Mouse (Mus musculus): ENCODE results near the gene Iqca. TPM values are rescaled to one million over a fixed set of nuclear protein-coding genes. Genes with fewer than 3 reads are reported as not detected.
A peak's percentile ranks its signal among the peaks of the same experiment; 100 is the strongest.

Gene Iqca
- total and polyA plus RNA-seq, 2 experiments from 2014 or later = 0.52 to 1.5 TPM

GRCm38 (mm10) chr1:90153787-90154186 lies 586 bp upstream of the Iqca start:
- Histone ChIP-seq H3K4me3 (ENCODE audit: low read depth, low read length) (no peak overlapping the region), H3K27ac (ENCODE audit: low read depth, low read length) (no peak overlapping the region), H3K4me2 (ENCODE audit: low read depth) (peak overlapping the region; percentile 45), H3K9ac (no peak overlapping the region), H3K27me3 (ENCODE audit: insufficient read depth, low read length) (no peaks in the 10 kb centered on the region), H3K4me1 (ENCODE audit: insufficient read depth) (no peaks in the 10 kb centered on the region), H3K9me3 (ENCODE audit: low read length) (no peaks in the 10 kb centered on the region), H3K36me3 (ENCODE audit: insufficient read depth) (no peaks in the 10 kb centered on the region)
- 9% methylated on average over 6 of the region's 6 CpGs for WGBS
- TF ChIP-seq CTCF (IDR thresholded peaks at IDR 0.05; ENCODE audit: low read depth) = no peak
- ATAC-seq (peak; percentile 10; the same call in 1 of the 2 replicates), DNase-seq (no peak)

- WGBS = 68% methylated on average over 8 of the region's 8 CpGs
- Histone ChIP-seq H3K36me3 (ENCODE audit: insufficient read depth) (no peaks in the 10 kb centered on the region), H3K4me3 (ENCODE audit: low read depth, low read length) (no peak overlapping the region), H3K9ac (no peak overlapping the region), H3K27ac (ENCODE audit: low read depth, low read length) (no peak overlapping the region), H3K4me2 (ENCODE audit: low read depth) (no peak overlapping the region), H3K4me1 (ENCODE audit: insufficient read depth) (no peaks in the 10 kb centered on the region), H3K9me3 (ENCODE audit: low read length) (no peaks in the 10 kb centered on the region), H3K27me3 (ENCODE audit: insufficient read depth, low read length) (no peaks in the 10 kb centered on the region)
- DNase-seq (no peak), ATAC-seq (no peak)
- no peak for TF ChIP-seq CTCF (IDR thresholded peaks at IDR 0.05; ENCODE audit: low read depth)
These were observed 13.5 kb downstream of the Iqca start for GRCm38 (mm10) chr1:90139729-90140128.

GRCm38 (mm10) chr1:90132402-90132801 lies 20.8 kb downstream of the Iqca start:
- H3K27ac ChIP-seq (ENCODE audit: low read depth, low read length) = no peak overlapping the region

GRCm38 (mm10) chr1:90131982-90132381 lies 21.2 kb downstream of the Iqca start:
- no peak for TF ChIP-seq CTCF (IDR thresholded peaks at IDR 0.05; ENCODE audit: low read depth)
- no peaks in the 10 kb centered on the region for H3K27me3 ChIP-seq (ENCODE audit: insufficient read depth, low read length)
- H3K4me2 ChIP-seq (ENCODE audit: low read depth) = no peak overlapping the region
- no peak overlapping the region for H3K9ac ChIP-seq
- 53% methylated on average over 7 of the region's 7 CpGs for WGBS
- no peak overlapping the region for H3K4me3 ChIP-seq (ENCODE audit: low read depth, low read length)
- no peak overlapping the region for H3K27ac ChIP-seq (ENCODE audit: low read depth, low read length)
- H3K36me3 ChIP-seq (ENCODE audit: insufficient read depth) = no peaks in the 10 kb centered on the region
- ATAC-seq (no peak), DNase-seq (no peak)
- H3K9me3 ChIP-seq (ENCODE audit: low read length) = no peaks in the 10 kb centered on the region
- no peaks in the 10 kb centered on the region for H3K4me1 ChIP-seq (ENCODE audit: insufficient read depth)

More at GRCm38 (mm10) chr1:90132402-90132801, 20.8 kb downstream of the Iqca start:
- Histone ChIP-seq H3K4me3 (ENCODE audit: low read depth, low read length) (no peak overlapping the region), H3K36me3 (ENCODE audit: insufficient read depth) (no peaks in the 10 kb centered on the region), H3K9ac (no peak overlapping the region), H3K4me1 (ENCODE audit: insufficient read depth) (no peaks in the 10 kb centered on the region), H3K27me3 (ENCODE audit: insufficient read depth, low read length) (no peaks in the 10 kb centered on the region), H3K4me2 (ENCODE audit: low read depth) (no peak overlapping the region), H3K9me3 (ENCODE audit: low read length) (no peaks in the 10 kb centered on the region)
- 37% methylated on average over 11 of the region's 11 CpGs for WGBS
- ATAC-seq = no peak
- TF ChIP-seq CTCF (IDR thresholded peaks at IDR 0.05; ENCODE audit: low read depth) = no peak
- DNase-seq = no peak

- Histone ChIP-seq H3K27ac (ENCODE audit: low read depth, low read length) (no peak overlapping the region), H3K27me3 (ENCODE audit: insufficient read depth, low read length) (no peaks in the 10 kb centered on the region), H3K4me1 (ENCODE audit: insufficient read depth) (no peaks in the 10 kb centered on the region), H3K36me3 (ENCODE audit: insufficient read depth) (no peaks in the 10 kb centered on the region), H3K9ac (no peak overlapping the region), H3K4me2 (ENCODE audit: low read depth) (no peak overlapping the region), H3K4me3 (ENCODE audit: low read depth, low read length) (no peak overlapping the region), H3K9me3 (ENCODE audit: low read length) (no peaks in the 10 kb centered on the region)
- no peak for DNase-seq
- WGBS = 97% methylated on average over 12 of the region's 12 CpGs
- no peak for ATAC-seq
- no peak for TF ChIP-seq CTCF (IDR thresholded peaks at IDR 0.05; ENCODE audit: low read depth)
These were observed 28.6 kb downstream of the Iqca start for GRCm38 (mm10) chr1:90124561-90124960.

GRCm38 (mm10) chr1:90120706-90121105 lies 32.5 kb downstream of the Iqca start:
- H3K4me1 ChIP-seq (ENCODE audit: insufficient read depth) = no peaks in the 10 kb centered on the region
- no peak overlapping the region for H3K27ac ChIP-seq (ENCODE audit: low read depth, low read length)
- no peak overlapping the region for H3K4me2 ChIP-seq (ENCODE audit: low read depth)
- H3K27me3 ChIP-seq (ENCODE audit: insufficient read depth, low read length) = no peaks in the 10 kb centered on the region
- TF ChIP-seq CTCF (IDR thresholded peaks at IDR 0.05; ENCODE audit: low read depth) = no peak
- no peaks in the 10 kb centered on the region for H3K36me3 ChIP-seq (ENCODE audit: insufficient read depth)
- DNase-seq = no peak
- H3K9ac ChIP-seq = no peak overlapping the region
- no peak overlapping the region for H3K4me3 ChIP-seq (ENCODE audit: low read depth, low read length)
- peak; percentile 63 for ATAC-seq
- WGBS = 68% methylated on average over 6 of the region's 6 CpGs
- H3K9me3 ChIP-seq (ENCODE audit: low read length) = no peaks in the 10 kb centered on the region

GRCm38 (mm10) chr1:90119214-90119613 lies 34.0 kb downstream of the Iqca start:
- Histone ChIP-seq H3K4me1 (ENCODE audit: insufficient read depth) (no peaks in the 10 kb centered on the region), H3K27ac (ENCODE audit: low read depth, low read length) (no peak overlapping the region), H3K9ac (no peak overlapping the region), H3K4me2 (ENCODE audit: low read depth) (no peak overlapping the region), H3K4me3 (ENCODE audit: low read depth, low read length) (no peak overlapping the region), H3K27me3 (ENCODE audit: insufficient read depth, low read length) (no peaks in the 10 kb centered on the region), H3K36me3 (ENCODE audit: insufficient read depth) (no peaks in the 10 kb centered on the region), H3K9me3 (ENCODE audit: low read length) (no peaks in the 10 kb centered on the region)
- TF ChIP-seq CTCF (IDR thresholded peaks at IDR 0.05; ENCODE audit: low read depth) = no peak
- DNase-seq (no peak), ATAC-seq (no peak)
- WGBS = 95% methylated on average over 12 of the region's 12 CpGs

- Histone ChIP-seq H3K4me3 (ENCODE audit: low read depth, low read length) (no peak overlapping the region), H3K27me3 (ENCODE audit: insufficient read depth, low read length) (no peaks in the 10 kb centered on the region), H3K9ac (no peak overlapping the region), H3K4me2 (ENCODE audit: low read depth) (no peak overlapping the region), H3K4me1 (ENCODE audit: insufficient read depth) (no peaks in the 10 kb centered on the region), H3K36me3 (ENCODE audit: insufficient read depth) (no peaks in the 10 kb centered on the region), H3K27ac (ENCODE audit: low read depth, low read length) (no peak overlapping the region), H3K9me3 (ENCODE audit: low read length) (no peaks in the 10 kb centered on the region)
- DNase-seq (no peak), ATAC-seq (no peak)
- 85% methylated on average over 7 of the region's 7 CpGs for WGBS
- TF ChIP-seq CTCF (IDR thresholded peaks at IDR 0.05; ENCODE audit: low read depth) = no peak
These were observed 36.0 kb downstream of the Iqca start for GRCm38 (mm10) chr1:90117207-90117606.
